Mouse (Mus musculus) layer of hippocampus, adult 11-12 months (tissue): Measurements from ENCODE around the gene Camk2b.
"Not testable (repeated sequence)": the region's sequence is repeated elsewhere in the genome, so short reads cannot be mapped to it uniquely, and the experiment has no call there.

Experiments
- DNase-seq: peaks from one replicate; pipeline ENCODE4 v3.0.0; 2022; ENCODE audit warnings: low spot score

Gene Camk2b

DNA sequence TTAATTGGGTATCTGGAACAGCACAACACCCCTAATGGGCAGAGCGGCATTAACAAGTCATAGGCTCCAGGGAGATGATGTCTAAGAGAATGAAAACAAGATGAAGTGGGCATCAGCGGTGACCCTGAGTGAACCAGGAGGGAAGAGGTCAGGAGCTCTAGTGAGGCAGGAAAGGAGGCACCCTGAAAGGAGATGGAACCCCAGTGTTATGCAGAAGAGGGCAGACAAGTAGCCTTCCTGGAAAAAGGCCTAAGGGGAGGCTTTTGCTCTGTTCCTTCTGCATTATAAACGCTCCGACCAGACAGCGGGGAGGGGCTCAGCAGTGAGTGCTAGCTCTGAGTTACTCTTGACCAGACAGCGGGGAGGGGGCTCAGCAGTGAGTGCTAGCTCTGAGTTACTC is 123.2 kb downstream of the Camk2b start:
- no peak for DNase-seq

DNA sequence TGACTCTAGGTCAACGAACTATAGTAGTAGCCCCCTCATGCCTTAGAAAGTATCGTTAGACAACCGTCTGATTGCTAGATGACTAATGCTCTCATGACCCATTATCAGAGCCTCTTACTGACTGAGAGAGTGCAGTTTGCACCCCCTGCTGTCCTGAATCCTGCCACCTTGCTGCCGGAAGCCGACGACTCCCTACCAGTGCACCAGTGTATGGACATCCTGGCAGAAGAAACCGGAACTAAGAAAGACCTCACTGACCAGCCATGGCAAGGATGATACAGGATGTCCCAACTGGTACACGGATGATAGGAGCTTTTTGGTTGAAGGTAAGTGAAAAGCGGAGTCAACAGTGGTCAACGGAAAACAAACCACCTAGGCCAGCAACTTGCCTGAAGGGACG is 131.6 kb downstream of the Camk2b start:
- DNase-seq = not testable (repeated sequence)

DNA sequence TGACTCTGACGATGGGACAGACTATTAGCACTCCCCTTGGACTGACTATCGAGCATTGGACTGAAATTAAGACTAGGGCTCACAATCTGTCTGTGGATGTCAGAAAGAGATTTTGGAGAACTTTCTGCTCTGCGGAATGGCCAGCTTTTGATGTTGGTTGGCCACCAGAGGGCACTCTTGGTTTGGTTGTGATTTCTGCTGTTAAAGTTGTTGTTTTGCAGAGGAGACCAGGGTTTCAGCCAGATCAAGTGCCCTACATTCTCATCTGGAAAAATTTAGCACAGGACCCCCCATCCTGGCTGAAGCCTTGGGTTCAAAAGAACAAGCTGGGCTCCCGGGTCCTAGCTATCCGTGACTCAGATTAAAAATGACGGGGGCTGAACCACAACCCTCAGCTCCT is 134.2 kb downstream of the Camk2b start:
- not testable (repeated sequence) for DNase-seq

DNA sequence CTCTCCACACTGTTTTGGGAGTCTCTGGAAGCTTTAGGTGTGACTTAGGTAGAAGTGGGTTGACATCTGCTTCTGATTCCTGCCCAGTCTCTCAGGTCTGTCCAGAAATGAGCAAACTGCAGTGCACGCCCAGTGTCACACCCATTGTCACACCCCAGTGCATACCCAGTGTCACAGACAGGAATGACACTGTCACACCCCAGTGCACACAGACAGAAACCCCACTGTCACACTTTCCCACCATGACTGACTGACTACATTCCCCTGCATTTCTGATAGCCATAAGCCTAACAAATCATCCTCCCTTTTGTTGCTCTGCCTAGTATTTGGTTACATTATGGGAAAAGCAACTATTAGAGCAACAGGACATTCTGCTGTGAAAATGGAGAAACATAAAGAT is 135.6 kb downstream of the Camk2b start:
- no peak for DNase-seq

DNA sequence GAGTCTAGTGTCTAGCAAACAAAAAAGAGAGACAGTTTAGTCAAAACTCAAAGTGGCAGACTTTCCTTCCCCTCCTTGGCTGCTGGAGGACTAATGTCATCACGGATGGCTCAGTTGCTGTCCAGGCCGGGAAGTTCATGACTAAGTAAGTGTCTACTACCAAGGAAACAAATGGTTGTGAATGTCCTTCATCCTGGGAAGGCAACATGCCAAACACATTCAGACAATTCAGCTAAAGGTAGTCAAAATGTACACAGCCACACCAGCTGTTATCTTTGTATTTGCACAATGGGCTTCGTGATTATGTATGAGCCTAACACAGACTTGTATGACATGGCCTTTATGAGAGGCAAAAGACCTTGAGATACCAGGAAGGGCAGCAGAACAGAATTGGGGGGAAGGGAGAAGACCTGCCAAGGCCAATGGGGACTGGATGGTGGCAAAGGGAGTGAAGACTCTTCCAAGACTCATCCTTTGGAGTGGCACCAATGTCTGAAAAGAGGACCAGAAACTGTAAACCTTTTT is 139.4 kb downstream of the Camk2b start:
- DNase-seq = no peak

DNA sequence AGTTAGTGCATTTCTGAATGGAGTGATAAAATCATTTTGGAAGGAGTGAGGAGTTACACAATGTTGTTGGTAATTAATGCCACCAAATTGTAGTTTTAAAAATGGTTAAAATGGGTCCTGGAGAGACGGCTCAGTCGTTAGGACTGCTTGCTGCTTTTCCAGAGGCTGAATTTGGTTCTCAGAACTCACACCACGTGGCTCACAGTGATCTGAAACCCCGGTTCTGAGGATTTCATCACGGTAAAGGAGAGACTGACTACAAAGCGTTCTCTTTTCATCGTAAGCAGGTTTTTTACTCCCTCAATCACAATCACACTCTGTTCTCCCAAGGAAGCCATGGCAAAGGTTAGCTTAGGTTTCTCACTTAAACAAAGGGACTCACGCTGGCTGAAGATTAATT is 141.5 kb downstream of the Camk2b start:
- DNase-seq = no peak

DNA sequence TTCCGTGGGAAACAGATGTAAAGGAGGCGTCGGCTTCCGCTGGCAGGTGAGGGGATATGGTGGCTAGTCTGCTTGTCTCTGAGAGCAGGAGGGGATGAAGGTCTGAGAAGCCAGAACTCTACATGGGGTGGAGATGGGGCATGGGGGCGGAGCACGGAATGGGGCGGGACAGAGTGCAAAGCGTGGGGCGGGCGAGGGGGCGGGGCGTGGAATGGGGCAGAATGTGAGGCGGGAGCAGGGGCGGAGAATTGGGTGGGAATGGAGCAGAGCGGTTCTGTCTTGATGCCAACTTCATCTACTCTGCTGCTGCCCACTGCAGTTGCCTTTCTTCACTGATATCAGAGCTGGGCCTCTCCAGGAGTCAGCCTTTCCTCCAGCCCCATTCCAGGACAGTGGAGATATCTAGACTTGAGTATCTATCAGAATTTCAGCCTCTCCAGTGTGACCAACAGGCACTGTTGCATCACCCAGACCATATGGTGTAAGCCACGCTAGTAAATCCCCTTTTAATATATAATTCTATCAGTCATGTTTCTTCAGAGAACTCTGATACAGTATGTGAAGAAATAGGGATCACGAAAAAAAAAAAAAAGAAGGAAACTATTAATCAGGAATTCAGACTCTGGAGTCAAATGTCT is 145.7 kb downstream of the Camk2b start:
- DNase-seq = no peak
